Mouse (Mus musculus): ENCODE results near the gene Vmn2r15. TPM values are rescaled to one million over a fixed set of nuclear protein-coding genes. Genes with fewer than 3 reads are reported as not detected.

Vmn2r15 gene
- not detected for total RNA-seq (2021)
- long read RNA-seq, result 0 reads

GRCm38 (mm10) chr5:109297544-109297943, at the start of gene Vmn2r15:
Gene Vmn2r15, minus strand, starts transcription at chr5:109297644.
- no peak for DNase-seq (ENCODE audit: low spot score in 2 of 2)

- DNase-seq (ENCODE audit: low spot score in 2 of 2), result no peak
These were observed 32.4 kb upstream of the Vmn2r15 start, which contains the start of gene Vmn2r16 for GRCm38 (mm10) chr5:109329862-109330261. Gene Vmn2r16, plus strand, starts transcription at chr5:109330162.

GRCm38 (mm10) chr5:109294655-109295054, 2.8 kb downstream of the Vmn2r15 start:
- DNase-seq (ENCODE audit: low spot score in 2 of 2), result no peak

Other genes with a start within 250 kb of the Vmn2r15 start
- gene Vmn2r11, start 238.1 kb downstream of the Vmn2r15 start, total RNA-seq (2021), result not detected
- gene Vmn2r12, start 199.7 kb downstream of the Vmn2r15 start, total RNA-seq (2021), result not detected
- gene Vmn2r13, start 105.4 kb downstream of the Vmn2r15 start, total RNA-seq (2021), result not detected
- not detected for gene Vmn2r14, start 72.9 kb downstream of the Vmn2r15 start, total RNA-seq (2021)
- not detected for gene Vmn2r16, start 32.5 kb upstream of the Vmn2r15 start, total RNA-seq (2021)
- gene Vmn2r17, start 122.0 kb upstream of the Vmn2r15 start, total RNA-seq (2021), result not detected